Mouse (Mus musculus): ENCODE data around the gene Fam208b.

The Fam208b gene

GRCm38 (mm10) chr13:3610795-3611438 lies at the start of gene Fam208b:
Fam208b (minus strand) TSS chr13:3611108.
- peak; percentile 98 for DNase-seq

DNA sequence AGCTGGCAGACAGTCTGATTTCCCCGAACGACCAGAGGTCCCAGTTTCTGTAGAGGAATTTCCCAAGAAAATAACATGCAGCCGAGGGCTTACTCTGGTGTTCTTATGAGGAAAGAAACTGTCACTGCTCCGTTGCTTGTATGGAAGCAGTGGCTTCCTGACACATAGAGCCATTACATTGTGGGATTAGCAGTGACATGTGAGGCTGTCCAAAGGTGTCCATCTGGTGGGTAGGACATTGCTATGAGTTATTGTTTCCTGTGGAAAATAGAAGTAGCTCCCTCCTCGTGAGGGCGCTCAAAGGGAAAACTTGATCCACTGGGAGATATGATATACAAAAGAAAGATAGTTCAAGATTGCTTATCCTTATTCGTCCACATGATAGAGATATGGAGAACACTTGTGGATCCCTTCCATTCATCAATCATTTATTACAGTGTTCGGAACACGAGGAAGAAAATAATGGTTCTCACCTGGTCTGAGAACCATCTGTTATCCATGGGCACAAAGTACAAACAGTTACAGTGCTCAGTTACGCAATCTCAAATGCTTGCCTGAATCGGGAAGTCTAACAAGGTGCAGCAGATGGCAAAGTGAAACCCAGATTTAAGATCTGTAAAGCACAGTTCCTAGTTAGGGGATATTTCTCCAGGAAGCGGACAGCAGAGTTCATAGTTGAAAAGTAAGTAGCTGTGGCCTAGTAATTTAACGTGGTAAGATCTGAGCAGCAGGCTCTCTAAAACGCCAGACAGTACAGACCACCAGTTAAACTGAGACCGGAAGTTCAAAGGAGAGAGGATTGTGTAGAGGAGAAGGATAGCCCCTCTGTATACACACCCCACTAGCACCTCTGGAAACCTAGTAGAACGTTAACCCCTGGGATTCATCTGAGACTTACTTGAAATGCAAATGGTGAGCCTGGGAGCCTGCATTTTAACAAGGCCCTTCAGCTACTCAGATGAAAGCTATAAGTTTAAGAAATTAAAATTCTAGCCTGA lies 48.6 kb upstream of the Fam208b start:
- DNase-seq, result no peak

GRCm38 (mm10) chr13:3654432-3654831 lies 43.5 kb upstream of the Fam208b start:
- DNase-seq, result no peak

DNA sequence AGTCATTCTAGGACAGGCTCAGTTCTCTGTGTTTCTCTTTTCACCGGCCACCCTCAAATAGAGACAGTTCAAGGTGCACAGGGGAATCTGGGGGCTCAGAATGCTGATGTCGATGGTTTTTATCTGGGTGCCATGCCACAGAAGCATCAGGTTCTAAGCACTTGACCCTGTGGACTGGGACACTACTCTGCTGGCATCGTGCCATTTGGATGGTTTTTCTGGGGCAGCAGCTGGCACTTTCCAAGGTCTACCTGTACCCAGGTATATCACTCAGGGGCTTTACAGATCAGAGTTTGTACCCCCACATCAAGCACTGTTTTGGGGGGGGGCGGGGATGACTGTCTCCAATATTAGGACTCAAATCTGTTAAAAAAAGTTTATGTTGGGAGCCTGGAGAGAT lies 39.7 kb upstream of the Fam208b start:
- no peak for DNase-seq

GRCm38 (mm10) chr13:3646566-3646965 lies 35.7 kb upstream of the Fam208b start:
- DNase-seq, result peak; percentile 34

- DNase-seq, result no peak
Observed at GRCm38 (mm10) chr13:3645919-3646318, 35.0 kb upstream of the Fam208b start.

DNA sequence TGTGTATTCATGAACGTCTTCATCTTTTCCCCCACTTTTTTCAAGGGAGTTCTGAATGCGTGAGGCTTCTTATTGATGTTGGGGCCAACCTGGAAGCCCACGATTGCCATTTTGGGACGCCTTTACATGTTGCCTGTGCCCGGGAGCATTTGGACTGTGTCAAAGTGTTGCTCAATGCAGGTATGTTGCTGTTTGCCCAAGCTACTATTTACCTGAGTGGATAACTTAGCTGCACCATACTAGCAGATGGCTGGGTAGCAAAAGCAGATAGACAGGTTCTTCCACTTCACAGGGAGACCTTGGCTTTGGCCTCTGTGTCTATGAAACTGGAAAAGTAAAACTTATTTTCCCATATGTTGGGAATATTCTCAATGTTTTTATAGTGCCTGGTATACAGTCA lies 34.0 kb upstream of the Fam208b start:
- no peak for DNase-seq

- no peak for DNase-seq
Observed at GRCm38 (mm10) chr13:3642538-3642937, 31.6 kb upstream of the Fam208b start.

DNA sequence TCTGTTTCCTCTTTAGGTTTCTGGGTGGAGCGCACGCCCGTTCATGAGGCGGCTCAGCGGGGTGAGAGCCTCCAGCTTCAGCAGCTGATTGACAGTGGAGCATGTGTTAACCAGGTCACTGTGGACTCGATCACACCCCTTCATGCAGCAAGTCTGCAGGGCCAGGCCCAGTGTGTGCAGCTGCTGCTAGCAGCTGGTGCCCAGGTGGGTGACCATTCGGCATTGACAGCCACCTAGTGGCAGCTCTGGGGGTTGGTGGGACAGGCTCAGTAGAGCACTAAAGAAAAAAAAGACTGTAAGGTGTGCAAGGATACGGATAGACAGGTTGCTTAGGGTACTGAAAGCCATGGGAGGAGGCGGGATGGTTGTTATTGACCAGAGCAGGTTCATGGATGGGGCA lies 31.1 kb upstream of the Fam208b start:
- DNase-seq, result peak; percentile 47

DNA sequence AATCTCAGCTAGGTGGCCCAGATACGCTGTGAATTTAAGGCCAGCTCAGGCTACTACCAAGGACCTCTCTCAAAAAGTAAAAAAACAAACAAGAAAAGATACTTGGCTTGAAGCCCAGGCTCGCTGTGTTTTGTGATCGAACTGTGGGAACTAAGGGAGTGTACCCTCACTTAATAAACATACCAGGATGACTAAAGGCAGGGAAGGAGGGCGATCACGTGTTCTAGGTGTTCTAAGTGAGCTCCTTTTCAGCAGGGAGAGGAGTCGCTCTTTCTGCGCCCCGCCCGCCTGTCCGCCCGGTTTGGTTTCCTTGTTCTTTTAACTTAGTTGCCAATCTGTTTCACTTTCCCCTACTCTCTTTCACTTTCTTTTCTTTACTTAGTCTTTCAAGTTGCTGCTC lies 25.9 kb upstream of the Fam208b start:
- DNase-seq, result no peak

GRCm38 (mm10) chr13:3635076-3635475 lies 24.2 kb upstream of the Fam208b start:
- DNase-seq, result no peak

DNA sequence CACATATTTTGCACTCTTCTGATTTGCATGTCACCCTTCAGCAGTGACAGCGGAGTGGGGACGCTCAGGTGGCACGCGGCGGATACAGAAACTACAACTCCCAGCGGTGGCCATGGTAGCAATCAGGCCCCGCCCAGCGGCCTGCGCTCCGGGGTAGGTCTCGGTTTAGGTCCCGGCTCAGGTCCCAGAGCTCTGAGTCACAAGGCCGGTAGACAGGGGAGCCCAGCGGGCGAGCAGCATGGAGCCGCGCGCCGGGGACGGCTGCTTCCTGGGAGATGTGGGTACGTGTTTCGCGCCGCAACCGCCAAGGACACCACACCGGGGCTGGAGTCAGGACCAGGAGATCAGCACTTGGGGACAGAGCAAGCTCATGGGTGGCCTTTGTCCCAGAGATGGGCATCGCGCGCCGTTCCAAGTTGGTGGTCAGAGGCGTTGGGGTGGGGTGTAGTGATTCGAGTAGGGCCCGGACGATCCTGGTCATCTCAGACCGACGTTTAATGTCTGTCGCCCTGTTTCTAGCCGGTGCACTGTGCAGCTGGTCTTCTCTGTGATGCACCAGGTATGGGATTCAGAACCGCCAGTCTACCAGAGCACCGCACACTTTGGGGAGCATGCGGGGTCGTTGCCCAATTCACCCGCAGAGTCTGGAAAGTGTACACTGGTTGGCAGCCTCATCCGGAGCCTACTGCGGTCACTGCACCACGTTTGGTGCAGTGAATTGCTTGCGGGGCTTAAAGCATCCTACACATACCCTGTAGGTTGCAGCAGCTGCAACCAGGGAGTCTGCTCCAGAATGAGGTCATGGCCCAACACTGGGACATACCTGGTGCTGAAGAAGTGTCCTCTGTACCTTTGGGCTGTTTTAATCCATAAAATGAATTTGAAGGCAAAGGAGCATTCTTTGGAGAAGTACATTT lies 23.2 kb upstream of the Fam208b start, which contains the start of gene Asb13:
Gene Asb13 (plus strand): TSS at position 138 of the 917 bp plus-strand sequence.
- DNase-seq, result peak; percentile 78

DNA sequence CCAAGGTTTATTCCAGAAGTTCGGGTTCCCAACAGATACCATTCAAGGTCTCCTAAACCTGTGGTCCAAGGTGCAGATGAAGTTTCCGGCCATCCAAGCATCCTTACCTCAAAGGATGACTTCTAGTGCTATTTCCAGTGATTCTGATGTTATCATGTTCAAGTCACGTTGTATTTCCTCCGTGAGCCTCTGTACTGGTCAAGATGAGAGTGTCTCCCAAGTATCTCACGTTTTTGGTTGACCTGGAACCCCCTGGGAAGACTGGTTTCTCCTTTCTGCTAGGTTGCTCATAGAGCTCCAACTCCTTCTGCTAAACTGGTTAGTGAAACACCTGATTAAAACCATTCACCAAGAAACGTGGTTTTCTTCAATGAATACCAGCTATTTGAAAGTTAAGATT lies 22.2 kb upstream of the Fam208b start:
- no peak for DNase-seq

GRCm38 (mm10) chr13:3632551-3632950 lies 21.6 kb upstream of the Fam208b start:
- DNase-seq, result no peak

DNA sequence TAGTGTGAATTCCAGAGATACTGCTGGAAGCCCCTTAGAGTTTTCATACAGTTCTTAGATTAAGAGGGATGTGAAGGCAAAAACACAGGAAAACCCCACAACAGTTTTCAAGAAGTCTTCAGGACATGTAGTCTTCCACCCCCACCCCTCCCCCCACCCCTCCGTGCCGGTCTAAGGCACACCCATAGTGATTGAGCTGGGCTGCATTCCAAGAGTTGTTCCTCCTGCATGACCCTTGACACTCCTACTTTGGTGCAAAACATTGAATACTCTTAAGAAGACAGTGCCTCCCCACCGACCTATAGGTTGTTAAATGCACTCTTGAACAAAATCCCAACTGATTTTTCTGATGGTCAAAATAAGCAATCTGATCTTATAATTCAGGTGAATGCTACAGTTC lies 17.2 kb upstream of the Fam208b start:
- DNase-seq, result no peak

DNA sequence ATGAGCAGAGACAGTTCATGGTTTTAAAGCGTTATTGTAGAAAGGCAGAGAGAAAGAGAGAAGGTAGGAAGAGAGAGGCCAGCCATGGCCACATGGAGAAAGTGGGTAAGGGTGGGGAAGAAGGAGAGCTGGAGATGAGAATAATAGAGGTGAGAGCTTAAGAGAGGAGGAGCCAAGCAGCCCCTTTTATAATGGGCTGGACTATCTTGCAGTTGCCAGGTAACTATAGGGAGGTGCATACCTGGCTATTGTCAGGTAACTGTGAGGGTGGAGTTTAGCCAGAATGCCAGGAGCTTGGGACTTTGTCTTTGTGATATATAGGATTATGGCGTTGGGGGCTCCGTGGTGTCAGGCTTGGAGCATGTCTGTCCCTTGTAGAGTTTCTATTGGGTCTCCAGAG lies 16.2 kb upstream of the Fam208b start:
- DNase-seq, result no peak

DNA sequence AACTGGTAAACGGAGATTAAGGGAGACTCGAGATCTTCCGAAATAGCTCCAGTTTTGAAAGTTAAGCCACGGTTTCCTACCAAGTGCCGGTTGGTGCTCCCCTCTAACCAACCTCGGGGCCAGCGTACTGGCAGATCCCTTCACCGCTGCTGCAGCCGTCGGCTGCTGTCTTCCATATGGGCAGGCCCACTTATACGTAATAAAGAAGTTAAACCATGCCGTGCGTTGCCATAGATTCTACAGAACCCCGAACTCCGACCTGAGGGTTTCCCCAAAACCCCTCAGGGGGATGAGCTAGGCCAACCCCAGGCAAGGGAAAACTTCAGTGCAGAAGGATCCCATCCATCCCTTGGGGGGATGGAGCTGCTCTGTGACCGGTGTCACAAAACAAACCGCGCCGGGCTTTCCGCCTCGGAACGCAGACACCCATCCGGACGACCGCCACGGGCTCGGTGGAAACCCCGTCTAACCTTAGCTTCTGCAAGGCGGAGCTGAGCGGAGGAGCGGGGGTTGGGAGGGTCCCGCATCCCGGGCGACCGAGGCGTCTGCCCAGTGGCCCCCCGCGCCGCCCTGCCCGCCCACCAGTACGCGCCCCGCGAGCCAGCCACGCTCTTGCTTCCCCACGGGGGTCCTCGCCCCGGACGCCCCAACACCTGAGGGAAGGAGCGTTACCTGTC lies 652 bp downstream of the Fam208b start:
- DNase-seq, result peak; percentile 45

DNA sequence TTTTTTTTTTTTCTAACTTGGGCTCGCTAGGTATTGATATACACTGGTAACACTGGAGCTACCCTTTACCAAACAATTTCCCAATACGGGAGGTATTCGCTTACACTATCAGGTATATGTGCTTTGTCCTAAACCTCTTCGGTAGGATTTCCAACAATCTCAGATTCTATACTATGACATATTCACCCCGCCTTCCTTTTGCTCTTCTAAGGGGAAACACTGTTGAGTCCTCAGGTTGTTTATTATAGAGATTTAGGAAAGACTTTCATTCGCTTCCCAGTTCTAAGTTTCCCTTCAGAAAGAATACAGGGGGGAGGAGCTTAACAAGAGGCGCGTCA lies 1.2 kb downstream of the Fam208b start:
- no peak for DNase-seq

- DNase-seq, result no peak
Observed at GRCm38 (mm10) chr13:3596232-3596631, 14.7 kb downstream of the Fam208b start.

- DNase-seq, result no peak
Observed at GRCm38 (mm10) chr13:3594311-3594710, 16.6 kb downstream of the Fam208b start.

GRCm38 (mm10) chr13:3590789-3591188 lies 20.1 kb downstream of the Fam208b start:
- no peak for DNase-seq

GRCm38 (mm10) chr13:3563953-3564352 lies 47.0 kb downstream of the Fam208b start:
- DNase-seq, result no peak

Data from liver (tissue).